Mouse (Mus musculus) limb, embryonic 15.5 days (tissue): ENCODE measurements around the gene Gm20388. TPM values are rescaled to one million over a fixed set of nuclear protein-coding genes. Genes with fewer than 3 reads are reported as not detected.
A peak's percentile ranks its signal among the peaks of the same experiment; 100 is the strongest.

Source experiments
- ATAC-seq: fragments of 200-750 bp; cut with Nextera tagmentation; 2 replicates; pipeline ENCODE4 v1.8.0; 2017; ENCODE audit warnings: low read depth, moderate TSS enrichment; ENCODE audit not compliant: insufficient number of reproducible peaks, low FRiP score, low TSS enrichment
- H3K27ac ChIP-seq: fragments of 300-500 bp; sonication (generic); 2 replicates; pipeline ENCODE4 v1.5.1; 2015; ENCODE audit warnings: moderate library complexity, mild to moderate bottlenecking, inconsistent platforms
- H3K27me3 ChIP-seq: fragments of 300-500 bp; sonication (generic); 2 replicates; pipeline ENCODE4 v1.6.1; 2015; ENCODE audit warnings: inconsistent platforms
- H3K36me3 ChIP-seq: fragments of 300-500 bp; sonication (generic); 2 replicates; pipeline ENCODE4 v1.6.1; 2015; ENCODE audit warnings: inconsistent platforms
- H3K4me1 ChIP-seq: fragments of 300-500 bp; sonication (generic); 2 replicates; pipeline ENCODE4 v1.6.1; 2015; ENCODE audit warnings: inconsistent platforms
- H3K4me2 ChIP-seq: fragments of 300-500 bp; sonication (generic); 2 replicates; pipeline ENCODE4 v1.6.1; 2015; ENCODE audit warnings: mild to moderate bottlenecking, inconsistent platforms
- H3K4me3 ChIP-seq: fragments of 300-500 bp; sonication (generic); 2 replicates; pipeline ENCODE4 v1.5.1; 2015; ENCODE audit warnings: mild to moderate bottlenecking, inconsistent platforms
- H3K9ac ChIP-seq: fragments of 300-500 bp; sonication (generic); 2 replicates; pipeline ENCODE4 v1.6.1; 2015; ENCODE audit warnings: inconsistent platforms
- H3K9me3 ChIP-seq: fragments of 300-500 bp; sonication (generic); 2 replicates; pipeline ENCODE4 v1.6.1; 2016; ENCODE audit warnings: inconsistent platforms
- WGBS: fragments of 180-500 bp; shearing (Covaris S2); methylation state at CpG from one replicate; pipeline ENCODE4 v1.1.7; 2015; 5-methylcytosine and 5-hydroxymethylcytosine counted together
- polyA plus RNA-seq: library from polyadenylated mRNA; unstranded; fragments of >200 nt; fragmentation: Nextera tagmentation; extraction: Ambion mirVana; gene quantifications from 2 replicates; pipeline ENCODE4 v1.2.1, GENCODE M21; 2015

Gene Gm20388
- polyA plus RNA-seq, 1 experiment from 2014 or later: 4.9 TPM

DNA sequence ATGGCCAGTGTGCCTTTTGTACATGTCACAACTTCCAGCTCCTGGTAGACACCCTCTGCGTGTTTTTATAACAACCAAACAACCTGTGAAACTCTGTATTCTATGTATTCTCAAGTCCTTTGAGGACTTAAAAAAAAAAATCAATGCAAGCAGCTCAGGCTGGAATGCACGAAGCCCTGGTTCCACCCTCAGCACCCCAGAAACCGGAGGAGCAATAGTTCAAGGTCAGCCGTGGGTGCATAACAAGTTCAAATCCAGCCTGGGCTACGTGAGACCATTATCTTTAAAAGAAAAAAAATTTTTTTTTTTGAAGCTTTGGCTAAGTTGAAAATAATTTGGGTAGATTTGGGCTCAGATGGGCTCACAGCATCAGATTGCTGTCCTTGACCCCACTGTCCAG lies 353.2 kb downstream of the Gm20388 start:
- H3K4me3 ChIP-seq: no peak overlapping the region
- no peaks in the 10 kb centered on the region for H3K27me3 ChIP-seq
- 83% methylated on average over 5 of the region's 5 CpGs for WGBS
- H3K9ac ChIP-seq: no peak overlapping the region
- H3K36me3 ChIP-seq: no peaks in the 10 kb centered on the region
- ATAC-seq: no peak
- H3K27ac ChIP-seq: no peak overlapping the region
- no peak overlapping the region for H3K4me2 ChIP-seq
- H3K9me3 ChIP-seq: no peaks in the 10 kb centered on the region
- peaks cover 91% of the 10 kb centered on the region for H3K4me1 ChIP-seq

DNA sequence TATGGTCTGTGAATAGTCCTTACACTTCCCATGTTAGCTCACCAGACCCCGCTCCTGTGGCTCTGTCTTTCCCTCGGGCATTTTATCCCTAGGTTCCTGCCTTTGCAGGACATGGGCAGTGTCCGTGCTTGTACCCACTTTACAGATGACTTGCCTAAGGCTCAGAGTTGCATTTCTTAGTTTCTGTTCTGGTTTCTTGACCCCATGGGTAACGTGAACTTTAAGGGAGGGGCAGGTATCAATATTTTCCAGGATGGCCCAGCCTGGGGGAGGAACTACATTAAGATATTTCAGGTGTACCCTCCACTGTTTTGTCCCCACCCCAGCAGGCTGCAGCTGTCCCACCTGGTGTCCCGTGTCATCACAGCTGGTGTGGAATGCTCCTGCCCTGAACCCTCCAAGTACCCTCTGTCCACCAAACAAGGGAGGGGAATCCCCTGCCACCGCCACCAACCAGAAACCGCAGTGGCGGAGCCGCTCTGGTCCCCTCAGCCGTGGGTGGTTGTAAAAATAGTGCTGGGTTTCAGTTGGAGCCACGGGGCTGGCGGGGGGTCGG lies 353.8 kb downstream of the Gm20388 start:
- H3K4me3 ChIP-seq: peak overlapping the region; percentile 20
- ATAC-seq: peak; percentile 17; the same call in 1 of the 2 replicates

DNA sequence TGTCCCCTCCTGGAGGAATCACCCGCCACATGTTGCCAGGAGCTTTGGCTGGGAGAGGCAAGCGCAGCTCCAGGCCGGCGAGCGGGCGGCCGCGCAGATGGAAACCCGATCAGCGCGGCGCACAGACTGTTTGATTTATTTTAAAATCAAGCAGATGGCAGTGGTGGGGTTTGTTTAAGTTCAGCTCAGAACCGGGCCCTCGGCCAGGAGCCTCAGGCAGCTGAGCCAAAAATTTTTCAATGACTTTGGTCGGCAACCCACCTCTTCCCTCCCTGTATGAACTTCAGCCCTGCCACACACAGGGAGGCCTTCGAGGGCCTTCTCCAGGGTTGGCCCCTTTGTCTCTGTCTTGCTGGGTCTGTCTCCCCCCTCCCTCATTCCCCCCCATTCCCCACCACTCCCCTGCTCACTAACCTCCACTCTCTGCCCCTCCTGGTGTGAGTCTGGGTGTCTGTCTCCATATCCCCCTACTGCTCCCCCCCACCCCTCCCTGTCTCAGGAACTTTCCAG lies 354.4 kb downstream of the Gm20388 start:
- no peaks in the 10 kb centered on the region for H3K36me3 ChIP-seq
- H3K4me2 ChIP-seq: peak overlapping the region; percentile 52
- H3K27me3 ChIP-seq: no peaks in the 10 kb centered on the region
- H3K4me1 ChIP-seq: peaks cover 95% of the 10 kb centered on the region
- H3K4me3 ChIP-seq: peak overlapping the region; percentile 20
- 4% methylated on average over 16 of the region's 16 CpGs for WGBS
- H3K27ac ChIP-seq: peak overlapping the region; percentile 90
- no peaks in the 10 kb centered on the region for H3K9me3 ChIP-seq
- no peak overlapping the region for H3K9ac ChIP-seq
- ATAC-seq: peak; percentile 85

More for the DNA sequence above, 353.8 kb downstream of the Gm20388 start:
- Histone ChIP-seq H3K9ac (no peak overlapping the region), H3K4me1 (peaks cover 93% of the 10 kb centered on the region), H3K36me3 (no peaks in the 10 kb centered on the region), H3K4me2 (peak overlapping the region; percentile 52), H3K9me3 (no peaks in the 10 kb centered on the region), H3K27me3 (no peaks in the 10 kb centered on the region), H3K27ac (peak overlapping the region; percentile 90)
- 15% methylated on average over 13 of the region's 13 CpGs for WGBS

DNA sequence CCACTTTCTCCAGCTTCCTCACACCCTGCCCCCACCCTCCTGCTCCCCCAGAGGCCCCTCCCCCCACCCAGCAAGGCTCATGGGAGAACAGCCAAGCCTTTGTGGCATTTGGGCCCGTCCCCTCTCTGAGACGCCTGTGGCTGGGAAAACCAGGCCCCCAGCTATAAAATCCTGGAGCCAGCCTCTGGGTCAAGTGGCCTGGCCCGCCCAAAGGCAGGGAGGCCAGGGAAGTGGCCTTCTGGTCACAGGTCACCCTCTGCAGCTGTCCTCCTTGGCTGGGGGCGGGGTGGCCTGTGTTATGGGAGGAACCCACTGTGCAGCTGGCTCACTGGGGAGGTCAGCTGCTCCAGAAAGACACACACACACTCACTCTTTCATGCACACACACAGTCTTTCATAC lies 354.8 kb downstream of the Gm20388 start:
- ATAC-seq: peak; percentile 19
- Histone ChIP-seq H3K4me2 (peak overlapping the region; percentile 52), H3K36me3 (no peaks in the 10 kb centered on the region), H3K9me3 (no peaks in the 10 kb centered on the region), H3K9ac (no peak overlapping the region), H3K27ac (peak overlapping the region; percentile 90), H3K27me3 (no peaks in the 10 kb centered on the region), H3K4me1 (peaks cover 97% of the 10 kb centered on the region), H3K4me3 (no peak overlapping the region)
- 5% methylated on average over 4 of the region's 4 CpGs for WGBS

DNA sequence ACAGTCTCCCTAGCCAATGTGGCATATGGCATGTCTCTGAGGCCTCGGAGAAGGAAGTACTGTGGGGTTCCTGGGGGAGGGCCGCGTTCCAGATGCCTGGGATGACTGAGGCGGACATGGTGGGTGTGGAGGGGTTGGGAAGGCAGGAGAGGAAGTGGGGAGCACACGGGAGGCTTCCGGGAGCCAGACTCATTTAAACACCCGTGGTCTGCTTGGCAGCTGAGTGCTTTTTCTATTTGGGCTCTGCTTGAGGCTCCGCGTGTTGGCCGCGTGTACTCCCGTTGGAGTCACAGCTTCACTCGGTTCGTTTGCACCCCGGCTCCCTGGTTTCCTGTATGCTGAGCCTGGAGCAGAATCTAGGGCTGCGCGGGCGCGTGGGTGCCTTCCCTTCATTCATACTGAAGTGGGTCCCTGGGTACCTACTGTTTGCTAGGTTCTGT lies 357.9 kb downstream of the Gm20388 start:
- Histone ChIP-seq H3K27me3 (no peaks in the 10 kb centered on the region), H3K36me3 (no peaks in the 10 kb centered on the region), H3K9ac (no peak overlapping the region), H3K4me2 (0 out of 2 replicates have a peak overlapping the region, but pooled peaks have one; percentile 19), H3K4me3 (no peak overlapping the region), H3K4me1 (peaks cover 92% of the 10 kb centered on the region), H3K9me3 (no peaks in the 10 kb centered on the region), H3K27ac (peak overlapping the region; percentile 76)
- WGBS: 39% methylated on average over 19 of the region's 19 CpGs
- no peak for ATAC-seq

DNA sequence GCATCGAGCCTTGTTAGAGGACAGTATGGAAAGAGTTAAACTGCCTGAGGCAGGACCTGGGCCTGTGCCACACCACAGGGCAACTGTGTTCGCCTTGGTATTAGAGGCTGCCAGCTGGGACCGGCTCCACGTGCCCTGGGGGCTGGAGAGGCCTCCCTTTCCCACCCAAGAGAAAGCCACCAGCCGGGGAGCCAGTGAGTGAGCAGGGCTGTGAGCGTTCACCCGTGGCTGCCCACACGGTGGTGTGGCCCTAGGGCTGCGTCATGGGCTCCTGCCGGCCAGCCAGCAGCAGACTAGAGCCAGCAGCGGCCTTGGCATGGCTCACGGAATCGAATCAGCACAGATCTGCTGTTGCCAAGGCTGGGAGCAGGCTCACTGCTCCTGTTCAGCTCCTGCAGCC lies 359.8 kb downstream of the Gm20388 start:
- Histone ChIP-seq H3K36me3 (no peaks in the 10 kb centered on the region), H3K4me3 (no peak overlapping the region), H3K4me2 (peak overlapping the region; percentile 14), H3K27ac (peak overlapping the region; percentile 5; the same call in 1 of the 2 replicates), H3K27me3 (no peaks in the 10 kb centered on the region), H3K9ac (no peak overlapping the region), H3K9me3 (no peaks in the 10 kb centered on the region), H3K4me1 (peaks cover 92% of the 10 kb centered on the region)
- no peak for ATAC-seq
- 39% methylated on average over 13 of the region's 13 CpGs for WGBS

DNA sequence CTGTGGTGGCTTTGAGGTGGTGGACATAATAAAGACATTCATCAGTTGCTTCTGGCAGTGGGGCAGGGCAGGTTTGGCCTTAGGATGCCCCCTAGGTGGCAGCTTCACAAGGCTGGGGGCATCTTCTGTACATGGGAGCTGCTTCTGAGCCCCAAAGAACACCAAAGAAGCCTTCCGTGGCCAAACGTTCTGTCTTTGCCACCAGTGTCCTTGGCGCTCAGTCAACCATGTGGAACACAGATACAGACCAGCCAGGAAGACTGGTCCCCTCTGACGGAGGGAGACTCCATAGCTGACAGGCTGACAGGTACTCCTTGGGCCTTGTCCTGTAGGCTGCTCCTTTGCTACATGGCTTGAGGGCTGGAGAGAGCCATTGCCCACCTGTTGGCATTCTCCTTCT lies 362.8 kb downstream of the Gm20388 start:
- Histone ChIP-seq H3K27me3 (no peaks in the 10 kb centered on the region), H3K4me1 (peaks cover 92% of the 10 kb centered on the region), H3K4me2 (no peak overlapping the region), H3K4me3 (no peak overlapping the region), H3K27ac (no peak overlapping the region), H3K9ac (no peak overlapping the region), H3K36me3 (no peaks in the 10 kb centered on the region), H3K9me3 (no peaks in the 10 kb centered on the region)
- 73% methylated on average over 4 of the region's 4 CpGs for WGBS
- ATAC-seq: no peak

DNA sequence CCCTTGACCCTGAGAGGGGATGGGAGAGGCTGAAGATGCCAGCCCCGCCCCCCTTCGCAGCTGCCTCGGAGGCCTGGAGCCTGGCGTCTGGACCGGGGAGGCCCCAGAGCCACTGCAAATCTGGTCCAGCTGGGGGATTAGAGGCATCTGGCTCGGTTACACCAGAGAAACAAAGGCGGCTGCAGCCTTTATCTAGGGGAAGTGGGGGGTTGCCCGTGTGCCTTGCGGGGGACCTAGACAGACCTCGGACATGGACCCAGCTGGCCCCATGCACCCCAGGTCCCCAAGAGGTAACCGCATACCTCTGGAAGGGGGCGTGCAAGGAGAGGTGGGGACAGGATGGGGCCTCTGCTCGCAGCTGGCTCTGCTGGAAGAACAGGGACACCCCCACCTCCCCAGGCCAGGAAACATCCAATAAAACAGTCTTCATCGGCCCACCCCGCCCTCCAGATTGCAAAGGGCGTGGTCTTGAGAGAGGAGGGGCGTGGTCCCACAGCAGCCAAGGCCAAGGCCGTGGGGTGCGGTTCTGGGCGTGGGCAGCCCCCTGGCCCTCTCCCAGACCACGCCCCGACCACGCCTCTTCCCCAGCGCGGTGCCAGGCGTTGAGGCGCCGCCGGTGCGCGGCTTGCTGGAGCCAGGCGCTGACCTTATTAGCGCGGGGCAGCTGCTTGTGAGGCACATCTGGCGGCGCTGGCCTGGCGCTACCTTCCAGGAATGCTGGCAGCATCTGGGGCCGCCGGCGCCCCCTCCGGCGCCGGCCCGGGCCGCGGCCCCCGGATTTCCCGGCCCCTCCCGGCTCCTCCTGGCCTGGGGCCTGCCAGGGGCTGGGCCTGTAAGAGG lies 365.6 kb downstream of the Gm20388 start:
- Histone ChIP-seq H3K27ac (peak overlapping the region; percentile 94), H3K36me3 (no peaks in the 10 kb centered on the region), H3K4me1 (peaks cover 85% of the 10 kb centered on the region), H3K4me2 (peak overlapping the region; percentile 63), H3K9me3 (no peaks in the 10 kb centered on the region), H3K9ac (no peak overlapping the region), H3K27me3 (no peaks in the 10 kb centered on the region), H3K4me3 (peak overlapping the region; percentile 40)
- WGBS: under 1% methylated on average over 49 of the region's 49 CpGs
- ATAC-seq: peak; percentile 87

DNA sequence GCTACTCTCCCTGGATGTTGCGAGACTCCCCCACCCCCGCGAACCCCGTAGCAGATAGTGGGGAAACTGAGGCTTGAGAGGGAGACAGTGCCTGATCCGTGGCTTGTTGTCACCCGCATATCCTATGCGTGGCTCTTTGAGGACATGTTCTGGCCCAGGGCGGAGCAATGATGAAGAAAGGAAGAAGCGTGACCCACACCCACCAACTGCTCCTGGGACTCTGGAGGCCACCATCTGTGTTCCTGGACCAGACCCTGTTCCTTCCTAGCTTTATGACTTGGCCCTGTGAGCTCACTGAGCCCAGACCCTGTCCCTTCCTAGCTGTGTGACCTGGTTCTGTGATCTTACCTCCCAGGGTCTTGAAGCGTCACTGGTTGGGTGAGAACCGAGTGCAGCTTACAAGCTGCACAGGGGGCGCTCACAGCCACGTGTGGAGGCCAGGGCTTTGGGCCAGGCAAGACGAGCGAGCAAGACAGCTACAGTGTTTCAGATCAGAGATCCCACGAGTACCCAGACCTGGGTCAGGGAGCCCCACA lies 366.3 kb downstream of the Gm20388 start:
- ATAC-seq: 0 out of 2 replicates have a peak, but pooled peaks have one; percentile 3
- peak overlapping the region; percentile 94 for H3K27ac ChIP-seq
- H3K36me3 ChIP-seq: no peaks in the 10 kb centered on the region
- H3K27me3 ChIP-seq: no peaks in the 10 kb centered on the region
- 5% methylated on average over 16 of the region's 16 CpGs for WGBS
- H3K4me2 ChIP-seq: peak overlapping the region; percentile 63
- H3K4me1 ChIP-seq: peaks cover 83% of the 10 kb centered on the region
- no peaks in the 10 kb centered on the region for H3K9me3 ChIP-seq
- H3K9ac ChIP-seq: no peak overlapping the region
- H3K4me3 ChIP-seq: peak overlapping the region; percentile 40

DNA sequence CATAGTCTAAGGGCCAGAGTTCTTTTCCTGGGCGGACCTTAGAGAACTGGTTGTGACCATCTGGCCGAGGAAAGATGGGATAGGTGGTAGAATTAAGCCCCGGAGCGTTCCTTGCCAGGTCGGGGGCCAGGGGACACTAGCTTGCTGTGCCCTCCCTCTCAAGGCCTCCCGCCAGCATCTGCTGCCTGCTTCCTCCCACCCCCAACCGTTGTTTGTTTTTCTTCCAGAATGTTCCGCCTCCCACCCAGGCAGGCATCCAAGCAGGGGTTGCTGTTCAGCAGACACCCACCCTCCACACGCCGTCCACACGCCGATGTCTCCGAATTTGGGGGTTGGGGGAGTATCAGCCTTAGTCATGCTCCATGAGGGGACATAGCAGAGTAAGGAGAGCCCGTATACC lies 367.4 kb downstream of the Gm20388 start:
- 34% methylated on average over 14 of the region's 14 CpGs for WGBS
- H3K36me3 ChIP-seq: no peaks in the 10 kb centered on the region
- no peaks in the 10 kb centered on the region for H3K27me3 ChIP-seq
- no peak for ATAC-seq
- no peak overlapping the region for H3K9ac ChIP-seq
- H3K4me1 ChIP-seq: peaks cover 89% of the 10 kb centered on the region
- no peaks in the 10 kb centered on the region for H3K9me3 ChIP-seq
- H3K4me2 ChIP-seq: 0 out of 2 replicates have a peak overlapping the region, but pooled peaks have one; percentile 63
- H3K4me3 ChIP-seq: no peak overlapping the region
- H3K27ac ChIP-seq: peak overlapping the region; percentile 94

DNA sequence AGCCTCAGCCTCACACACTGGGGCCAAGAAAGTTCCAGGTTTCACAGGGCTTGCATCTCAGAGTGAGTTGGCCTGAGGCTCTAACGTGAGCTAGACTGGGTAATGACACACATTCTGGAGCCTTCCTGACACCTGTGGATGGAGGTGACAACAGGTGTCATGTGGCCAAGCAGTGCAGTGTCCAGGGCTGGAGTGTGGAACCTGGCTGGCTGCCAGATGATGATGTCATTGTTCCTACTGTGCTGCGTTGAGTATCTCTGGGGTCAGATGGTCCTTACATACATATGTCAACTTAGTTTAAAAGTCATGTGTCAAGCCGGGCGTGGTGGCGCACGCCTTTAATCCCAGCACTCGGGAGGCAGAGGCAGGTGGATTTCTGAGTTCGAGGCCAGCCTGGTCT lies 368.8 kb downstream of the Gm20388 start:
- Histone ChIP-seq H3K9me3 (no peaks in the 10 kb centered on the region), H3K4me2 (no peak overlapping the region), H3K4me1 (peaks cover 89% of the 10 kb centered on the region), H3K9ac (no peak overlapping the region), H3K27ac (peak overlapping the region; percentile 43), H3K36me3 (no peaks in the 10 kb centered on the region), H3K27me3 (no peaks in the 10 kb centered on the region), H3K4me3 (no peak overlapping the region)
- WGBS: 80% methylated on average over 8 of the region's 8 CpGs
- ATAC-seq: no peak

DNA sequence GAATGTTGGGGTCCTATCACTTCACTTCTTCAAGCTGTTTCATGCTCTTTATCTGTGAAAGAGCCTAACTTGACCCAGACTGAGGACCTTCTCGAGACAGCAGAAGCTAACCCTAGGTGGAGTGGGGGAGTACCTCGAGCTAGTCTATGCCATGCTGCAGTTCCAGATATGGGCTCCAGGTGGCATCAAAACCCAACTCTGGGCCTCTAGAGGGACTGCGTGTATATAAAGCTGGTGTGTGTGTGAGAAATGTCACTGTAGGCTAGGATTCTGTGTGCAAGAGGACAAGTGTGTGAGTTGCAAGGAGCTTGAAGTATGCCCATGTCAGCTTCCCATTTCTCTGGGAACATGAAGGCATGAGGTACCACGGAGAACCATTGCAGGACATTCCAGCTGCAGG lies 370.8 kb downstream of the Gm20388 start:
- no peak for ATAC-seq
- Histone ChIP-seq H3K9ac (no peak overlapping the region), H3K27me3 (no peaks in the 10 kb centered on the region), H3K4me2 (no peak overlapping the region), H3K9me3 (no peaks in the 10 kb centered on the region), H3K27ac (no peak overlapping the region), H3K36me3 (no peaks in the 10 kb centered on the region), H3K4me3 (no peak overlapping the region), H3K4me1 (peaks cover 89% of the 10 kb centered on the region)
- 21% methylated on average over 4 of the region's 4 CpGs for WGBS
